Mouse (Mus musculus): ENCODE measurements around the gene Atp9a. TPM values are rescaled to one million over a fixed set of nuclear protein-coding genes. Genes with fewer than 3 reads are reported as not detected.

The Atp9a gene
- total RNA-seq, 2 experiments from 2014 or later: 64.0 TPM

DNA sequence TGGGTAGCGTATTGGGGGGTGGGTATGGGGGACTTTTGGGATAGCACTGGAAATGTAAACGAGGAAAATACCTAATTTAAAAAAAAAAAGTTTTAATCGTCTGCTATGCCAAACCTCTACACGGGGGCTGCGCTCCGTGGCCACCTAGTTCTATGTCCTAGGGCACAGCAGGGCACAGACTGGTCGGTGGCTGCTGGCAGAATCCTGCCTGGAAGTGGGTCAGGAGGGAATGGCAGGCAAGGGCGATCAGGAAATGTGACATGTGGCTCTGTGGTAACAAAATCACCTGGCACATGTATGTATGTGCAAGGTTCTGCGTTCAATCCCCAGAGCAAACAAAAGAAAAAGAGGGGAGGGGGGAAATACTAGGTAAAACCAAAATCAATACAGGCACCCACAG lies 56.3 kb downstream of the Atp9a start:
- DNase-seq: no peak
- intact Hi-C loops (cut with DNase I): no loop called here

DNA sequence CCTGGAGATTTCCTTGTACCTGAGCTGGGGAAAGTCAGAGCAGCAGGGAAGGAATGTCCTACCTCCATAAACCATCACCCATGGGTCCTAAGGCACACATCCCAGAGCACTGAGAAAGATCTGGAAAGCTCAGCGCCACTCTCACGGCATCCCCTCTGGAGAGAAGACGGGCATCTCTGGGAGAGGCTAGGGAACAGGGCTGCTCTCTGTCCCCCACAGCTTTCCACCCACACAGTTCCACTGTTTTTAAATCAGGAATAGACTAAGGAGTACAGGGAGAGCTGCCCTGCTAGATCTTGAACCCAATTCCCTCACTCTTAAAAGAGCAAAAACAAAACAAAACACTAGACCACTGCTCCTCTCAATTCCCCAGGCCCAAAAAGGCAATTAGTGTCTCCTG lies 57.5 kb downstream of the Atp9a start:
- intact Hi-C loops (cut with DNase I): no loop called here
- DNase-seq: no peak

GRCm38 (mm10) chr2:168683520-168684150 lies 58.6 kb downstream of the Atp9a start:
- intact Hi-C loops (cut with DNase I): no loop called here
- DNase-seq: no peak

DNA sequence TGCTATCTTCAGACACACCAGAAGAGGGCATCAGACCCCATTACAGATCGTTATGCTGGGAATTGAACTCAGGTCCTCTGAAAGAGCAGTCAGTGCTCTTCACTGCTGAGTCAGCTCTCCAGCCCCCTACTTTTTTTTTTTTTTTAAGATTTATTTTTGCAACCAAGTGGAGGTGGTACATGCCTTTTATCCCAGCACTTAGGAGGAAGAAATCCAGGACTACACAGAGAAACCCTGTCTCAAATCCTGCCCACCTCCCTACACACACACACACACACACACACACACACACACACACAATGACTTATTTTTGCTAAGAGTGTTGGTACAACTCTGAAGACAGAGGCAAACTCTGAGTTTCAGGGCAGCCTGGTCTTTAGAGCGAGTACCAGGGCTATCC lies 59.5 kb downstream of the Atp9a start:
- intact Hi-C loops (cut with DNase I): no loop called here
- DNase-seq: no peak

GRCm38 (mm10) chr2:168681531-168681930 lies 60.7 kb downstream of the Atp9a start:
- intact Hi-C loops (cut with DNase I): no loop called here
- no peak for DNase-seq

DNA sequence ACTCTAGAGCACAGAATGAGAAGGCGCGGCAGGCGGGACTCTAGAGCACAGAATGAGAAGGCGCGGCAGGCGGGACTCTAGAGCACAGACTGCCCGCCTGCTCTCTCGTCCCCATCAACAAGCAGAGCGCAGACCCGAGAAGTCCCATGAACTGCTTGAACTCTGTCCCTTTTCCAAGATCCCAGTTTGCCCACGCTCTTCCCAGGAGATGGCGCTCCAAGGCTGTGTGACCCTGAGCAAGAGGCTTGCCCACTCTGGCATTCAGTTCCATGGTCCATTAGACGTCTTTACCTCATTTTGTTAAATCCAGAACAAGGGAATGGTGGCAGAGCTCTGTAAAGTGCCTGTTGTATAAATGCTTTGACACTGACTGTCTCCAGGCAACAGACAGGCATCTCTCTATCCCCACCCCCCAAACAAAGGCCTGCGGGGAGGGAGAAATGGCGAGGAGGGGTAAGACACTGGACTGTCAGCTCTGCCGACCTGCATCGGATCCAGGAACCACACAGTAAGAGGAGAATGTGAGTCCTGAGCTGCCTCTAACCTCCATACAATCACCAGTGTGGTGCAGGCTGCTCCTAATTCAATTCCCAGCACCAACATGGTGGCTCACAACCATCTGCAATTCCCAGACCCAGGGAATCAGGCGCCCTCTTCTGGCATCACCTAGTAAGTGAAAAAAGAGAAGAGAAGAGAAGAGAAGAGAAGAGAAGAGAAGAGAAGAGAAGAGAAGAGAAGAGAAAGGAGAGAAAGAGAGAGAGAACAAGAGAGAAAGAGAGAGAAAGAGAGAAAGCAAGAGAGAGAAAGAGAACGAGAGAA lies 62.6 kb downstream of the Atp9a start:
- no peak for DNase-seq
- intact Hi-C loops (cut with DNase I): no loop called here

DNA sequence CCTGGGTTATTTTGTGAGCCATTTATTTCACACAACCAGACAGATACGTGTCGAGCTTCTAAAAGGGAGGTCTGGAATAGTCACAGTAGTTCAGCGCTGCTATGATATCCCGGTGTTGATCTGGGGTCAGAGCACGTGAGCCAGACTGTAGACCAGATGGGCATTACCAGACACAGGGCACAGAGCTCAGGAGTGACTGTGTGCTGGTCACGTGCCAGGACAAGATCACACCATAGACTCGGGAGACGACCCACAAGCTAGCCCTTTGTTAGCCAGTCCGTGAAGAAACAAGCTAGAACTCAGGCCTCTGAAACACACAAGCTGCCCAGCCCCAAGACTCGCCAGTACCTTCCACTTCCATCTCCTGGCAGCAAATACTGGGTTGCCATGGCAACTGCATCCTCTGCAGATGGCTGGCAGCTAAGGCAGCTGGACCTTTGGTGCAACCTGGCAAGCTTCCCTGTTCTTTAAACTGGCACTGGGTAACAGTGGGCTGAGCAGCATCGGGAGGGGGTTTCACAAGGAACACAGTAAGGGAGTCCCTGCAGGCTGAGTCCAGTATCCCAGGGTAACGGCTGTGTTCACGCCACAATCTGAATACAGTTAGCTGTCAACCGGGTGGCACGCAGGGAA lies 63.4 kb downstream of the Atp9a start:
- intact Hi-C loops (cut with DNase I): no loop called here
- DNase-seq: no peak

- no peak for DNase-seq
- intact Hi-C loops (cut with DNase I): no loop called here
Observed at GRCm38 (mm10) chr2:168677650-168678049, 64.6 kb downstream of the Atp9a start.

GRCm38 (mm10) chr2:168671724-168672123 lies 70.5 kb downstream of the Atp9a start:
- no peak for DNase-seq
- intact Hi-C loops (cut with DNase I): no loop called here

DNA sequence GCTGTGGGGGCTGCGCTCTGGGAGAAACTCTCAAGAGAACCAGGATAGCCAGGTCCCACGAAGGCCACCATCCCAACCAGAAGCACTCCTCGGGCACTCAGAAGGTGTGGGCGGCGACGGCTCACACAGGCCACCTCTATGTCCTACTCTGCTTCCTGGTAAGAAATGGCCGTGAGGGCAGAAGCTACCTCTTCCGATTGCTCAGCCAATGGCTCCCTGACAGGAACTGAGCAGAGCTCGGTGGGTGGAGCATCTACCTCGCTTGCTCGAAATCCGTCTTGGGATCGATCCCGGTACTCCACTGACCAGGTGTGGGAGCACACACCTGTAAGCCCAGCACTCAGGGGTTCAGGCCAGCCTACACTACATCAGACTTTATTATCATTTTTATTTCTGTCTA lies 72.0 kb downstream of the Atp9a start:
- no peak for DNase-seq
- intact Hi-C loops (cut with DNase I): no loop called here

- no peak for DNase-seq
- intact Hi-C loops (cut with DNase I): no loop called here
Observed at GRCm38 (mm10) chr2:168669762-168670161, 72.4 kb downstream of the Atp9a start.

GRCm38 (mm10) chr2:168667745-168668144 lies 74.5 kb downstream of the Atp9a start:
- DNase-seq: no peak
- intact Hi-C loops (cut with DNase I): no loop called here

GRCm38 (mm10) chr2:168665680-168666079 lies 76.5 kb downstream of the Atp9a start:
- DNase-seq: no peak
- intact Hi-C loops (cut with DNase I): no loop called here

DNA sequence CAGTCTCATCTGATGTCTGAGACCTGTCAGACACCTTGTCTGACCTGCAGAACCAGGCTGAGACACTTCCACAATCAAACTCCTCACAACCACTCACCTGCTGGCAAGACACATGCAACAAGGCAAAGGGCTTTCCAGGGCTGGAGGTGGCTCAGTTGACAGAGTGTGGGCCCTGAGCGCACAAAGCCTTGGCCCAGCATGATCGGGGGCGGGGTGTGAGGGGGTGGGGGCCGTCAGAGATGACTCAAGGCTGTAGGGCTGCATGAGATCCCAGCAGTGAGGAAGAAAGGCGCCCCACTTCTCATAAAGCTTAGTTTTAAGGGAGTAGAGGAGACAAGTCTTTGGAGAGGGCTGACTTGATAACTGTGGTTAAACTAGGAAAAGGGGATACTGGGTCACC lies 78.5 kb downstream of the Atp9a start:
- DNase-seq: no peak

DNA sequence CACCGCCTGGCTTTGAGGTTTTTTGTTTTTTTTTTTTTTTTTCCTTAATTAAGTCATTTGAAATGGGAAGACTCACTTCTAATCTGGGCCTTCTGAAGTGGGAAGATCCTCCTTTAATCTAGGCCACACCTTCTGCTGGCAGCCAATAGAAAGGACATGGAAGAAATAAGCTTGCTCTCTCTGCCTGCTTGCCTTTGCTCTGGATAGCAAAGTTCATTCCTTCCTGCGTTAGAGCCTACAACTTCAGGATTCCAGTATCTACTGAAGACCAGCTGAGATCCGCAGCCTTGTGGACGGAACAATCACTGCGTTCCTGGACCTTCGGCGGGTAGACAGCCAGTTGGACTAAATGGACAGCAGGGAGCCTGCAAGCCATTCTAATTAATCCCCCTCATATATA lies 79.0 kb downstream of the Atp9a start:
- intact Hi-C loops (cut with DNase I): no loop called here
- DNase-seq: no peak

More for the DNA sequence above, 78.5 kb downstream of the Atp9a start:
- intact Hi-C loops (cut with DNase I): no loop called here

- intact Hi-C loops (cut with DNase I): no loop called here
- DNase-seq: no peak
Observed at GRCm38 (mm10) chr2:168661802-168662201, 80.4 kb downstream of the Atp9a start.

- intact Hi-C loops (cut with DNase I): no loop called here
- no peak for DNase-seq
Observed at GRCm38 (mm10) chr2:168660344-168660743, 81.9 kb downstream of the Atp9a start.

DNA sequence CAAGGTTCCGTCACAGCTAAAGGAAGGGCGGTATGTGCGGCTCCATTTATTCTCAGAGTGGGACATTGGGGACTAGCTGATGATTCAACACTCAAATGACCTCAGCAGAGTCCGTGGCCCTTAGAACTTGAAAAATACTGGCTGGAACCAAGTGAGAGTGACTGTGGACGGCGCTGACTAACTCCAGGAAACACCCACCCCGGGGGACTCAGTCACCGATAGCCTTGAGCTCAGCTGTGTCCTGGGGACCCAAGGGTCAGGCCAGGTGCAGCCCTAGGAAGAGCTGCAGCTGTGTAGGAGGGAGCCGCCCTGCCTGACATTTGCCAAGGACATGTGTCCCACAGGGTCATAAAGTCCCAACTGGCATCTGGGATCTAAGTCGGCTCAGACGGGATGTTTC lies 83.7 kb downstream of the Atp9a start:
- peak; percentile 54 to 56 for DNase-seq
- intact Hi-C loops (cut with DNase I): no loop called here

- peak; percentile 53 to 70 for DNase-seq
- intact Hi-C loops (cut with DNase I): no loop called here
Observed at GRCm38 (mm10) chr2:168656569-168657308, 85.5 kb downstream of the Atp9a start.

DNA sequence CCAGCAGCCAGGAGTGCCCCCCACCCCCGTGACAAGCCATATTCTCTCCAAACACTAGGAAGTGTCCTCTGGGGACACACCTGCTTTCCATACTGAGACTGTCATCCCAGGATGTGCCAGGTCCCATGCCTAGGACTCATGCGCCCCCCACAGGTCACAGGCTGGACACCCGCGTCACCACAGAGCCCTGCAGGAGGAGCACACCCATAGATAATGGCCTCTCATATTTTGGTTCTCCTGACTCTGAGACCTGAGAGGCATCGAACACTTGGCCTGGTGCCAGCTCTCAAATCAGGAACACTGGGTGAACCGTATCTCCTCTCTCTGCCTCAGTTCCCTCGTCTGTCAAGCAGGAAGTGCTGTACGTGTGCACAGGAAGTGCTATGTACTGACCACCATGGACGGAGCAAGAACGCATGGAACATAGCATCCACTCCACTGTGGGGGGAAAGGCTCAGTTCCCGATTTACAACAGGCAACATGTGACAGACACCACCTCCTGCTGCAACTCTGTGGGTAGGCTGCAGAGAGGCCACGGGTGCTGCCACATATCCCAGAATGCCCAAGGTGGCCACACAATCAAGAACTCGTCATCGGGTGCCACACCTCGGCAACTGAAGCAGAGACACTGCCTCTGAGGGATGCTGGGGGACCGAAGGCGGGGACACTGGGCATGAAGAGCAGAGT lies 87.1 kb downstream of the Atp9a start:
- intact Hi-C loops (cut with DNase I): no loop called here
- peak; percentile 18 to 31 for DNase-seq

DNA sequence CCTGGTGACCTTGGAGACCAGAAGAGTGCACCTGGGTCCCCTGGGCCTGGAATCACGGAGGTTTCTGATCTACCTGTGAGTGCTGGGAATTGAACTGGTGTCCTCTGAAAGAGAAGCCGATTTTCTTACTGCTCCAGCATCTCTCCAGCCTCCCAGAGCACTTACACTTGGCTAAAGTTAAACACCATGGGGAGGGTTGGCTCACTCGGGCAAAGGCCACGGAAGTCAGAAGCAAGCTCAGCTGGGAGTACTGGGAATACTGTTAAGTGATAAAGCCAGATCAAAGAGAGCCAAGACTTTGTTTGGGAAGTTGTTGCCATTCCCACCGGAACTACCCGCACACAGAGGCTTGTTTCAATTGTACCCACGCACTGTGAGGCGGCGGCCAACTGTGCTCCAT lies 87.7 kb downstream of the Atp9a start:
- intact Hi-C loops (cut with DNase I): no loop called here
- no peak for DNase-seq
